Mouse (Mus musculus) olfactory bulb, adult 2 months (tissue): ENCODE measurements around the gene Cybb.

ENCODE experiments used
- CTCF ChIP-seq: fragments of 200-500 bp; IDR thresholded peaks from 2 replicates; pipeline ENCODE4 v1.5.1; 2012; ENCODE audit warnings: low read depth, mild to moderate bottlenecking, low read length, moderate library complexity; ENCODE audit not compliant: insufficient read depth
- POLR2A ChIP-seq: fragments of 200-500 bp; IDR thresholded peaks from 2 replicates; pipeline ENCODE4 v1.6.1; 2012; ENCODE audit warnings: mild to moderate bottlenecking, low read depth, low read length, moderate library complexity; ENCODE audit not compliant: insufficient read depth

GRCm38 (mm10) chrX:9470811-9471388 is 16.7 kb downstream of the Cybb start:
- no peak for TF ChIP-seq CTCF
- TF ChIP-seq POLR2A, result no peak
